Mouse (Mus musculus): ENCODE results near the gene Klf1. TPM values are rescaled to one million over a fixed set of nuclear protein-coding genes. Genes with fewer than 3 reads are reported as not detected.
A peak's percentile ranks its signal among the peaks of the same experiment; 100 is the strongest.
"Not testable (repeated sequence)": the region's sequence is repeated elsewhere in the genome, so short reads cannot be mapped to it uniquely, and the experiment has no call there.

The Klf1 gene
- total RNA-seq, 2 experiments from 2014 or later, result 0.17 to 0.22 TPM

GRCm38 (mm10) chr8:84904351-84904750 lies 2.6 kb downstream of the Klf1 start:
- no peak for DNase-seq
- intact Hi-C loops (cut with DNase I), result no loop called here

DNA sequence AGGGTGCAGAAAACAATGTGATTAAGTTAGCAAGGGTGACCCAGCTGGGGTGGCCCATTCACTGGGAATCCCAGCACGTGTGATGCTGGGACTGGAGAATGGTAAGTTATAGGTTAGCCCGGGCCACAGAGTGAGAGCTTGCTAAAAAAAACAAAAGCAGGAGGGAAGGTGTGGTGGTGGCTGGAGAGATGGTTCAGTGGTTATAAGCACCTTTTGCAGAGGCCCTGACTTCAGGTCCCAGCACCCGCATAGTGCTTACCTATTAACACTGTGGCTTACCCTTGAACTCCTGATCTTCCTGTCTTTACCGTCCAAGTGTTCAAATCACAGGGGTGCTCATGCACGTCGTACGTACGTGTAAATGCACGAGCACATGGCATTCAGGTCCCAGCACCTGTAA lies 5.3 kb downstream of the Klf1 start:
- no peak for DNase-seq
- intact Hi-C loops (cut with DNase I), result no loop called here

DNA sequence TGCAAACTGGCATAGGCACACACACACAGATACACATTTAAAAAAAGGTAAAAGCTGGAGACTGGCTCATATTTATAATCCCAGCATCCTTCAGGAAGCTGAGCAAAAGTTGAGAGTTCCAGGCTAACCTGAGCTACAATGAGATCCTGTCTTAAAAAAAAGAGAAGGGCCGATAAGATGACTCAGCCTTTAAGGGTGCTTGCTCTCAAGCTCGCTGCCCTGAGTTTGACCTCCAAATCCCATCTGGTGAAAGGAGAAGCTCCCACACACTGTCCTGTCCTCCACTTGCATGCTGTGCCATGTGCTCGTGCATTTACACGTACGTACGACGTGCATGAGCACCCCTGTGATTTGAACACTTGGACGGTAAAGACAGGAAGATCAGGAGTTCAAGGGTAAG lies 5.8 kb downstream of the Klf1 start:
- no peak for DNase-seq
- intact Hi-C loops (cut with DNase I), result no loop called here

- intact Hi-C loops (cut with DNase I); DNase-seq: not testable (repeated sequence)
These were observed 6.3 kb downstream of the Klf1 start for GRCm38 (mm10) chr8:84907979-84908378.

- intact Hi-C loops (cut with DNase I), result no loop called here
- peak; percentile 96 to 97 for DNase-seq
These were observed 6.9 kb downstream of the Klf1 start, which contains the start of gene Dnase2a for GRCm38 (mm10) chr8:84908421-84909161. Gene Dnase2a, plus strand, starts transcription at chr8:84908560.

GRCm38 (mm10) chr8:84909162-84909767 lies 7.5 kb downstream of the Klf1 start:
- no peak for DNase-seq
- intact Hi-C loops (cut with DNase I), result no loop called here

DNA sequence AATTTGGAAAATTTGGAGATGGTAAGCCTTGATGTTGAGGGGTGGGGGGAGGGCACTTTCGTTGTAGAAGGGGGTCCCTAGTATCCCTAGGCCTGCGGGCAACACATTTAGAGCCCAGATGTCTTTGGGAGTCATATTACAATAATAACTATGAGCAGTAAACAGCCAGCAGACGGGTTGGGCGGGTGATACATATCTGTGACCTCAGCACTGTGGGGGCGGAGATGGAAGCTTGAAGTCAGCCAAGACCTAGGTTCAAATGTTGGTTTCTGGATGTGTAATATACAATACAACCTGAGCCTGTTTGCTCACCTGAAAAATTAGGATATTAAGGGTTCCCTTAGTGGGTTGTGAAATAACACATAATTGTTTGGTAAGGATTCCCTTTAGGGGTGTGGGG lies 8.2 kb downstream of the Klf1 start:
- intact Hi-C loops (cut with DNase I), result no loop called here
- no peak for DNase-seq

DNA sequence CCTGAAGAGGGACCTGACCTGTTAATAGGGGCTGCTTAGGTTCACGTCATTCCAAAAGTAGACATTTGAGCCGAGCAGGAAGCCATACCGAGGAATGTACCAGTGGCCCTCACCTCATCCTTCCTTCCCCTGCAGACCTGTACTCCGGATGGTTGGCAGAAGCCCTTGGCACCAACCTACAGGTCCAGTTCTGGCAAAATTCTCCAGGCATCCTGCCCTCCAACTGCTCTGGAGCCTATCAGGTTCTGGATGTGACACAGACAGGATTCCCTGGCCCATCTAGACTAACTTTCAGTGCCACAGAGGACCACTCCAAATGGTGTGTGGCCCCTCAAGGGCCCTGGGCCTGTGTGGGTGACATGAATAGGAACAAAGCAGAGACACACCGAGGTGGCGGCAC lies 8.8 kb downstream of the Klf1 start:
- intact Hi-C loops (cut with DNase I), result no loop called here
- no peak for DNase-seq

DNA sequence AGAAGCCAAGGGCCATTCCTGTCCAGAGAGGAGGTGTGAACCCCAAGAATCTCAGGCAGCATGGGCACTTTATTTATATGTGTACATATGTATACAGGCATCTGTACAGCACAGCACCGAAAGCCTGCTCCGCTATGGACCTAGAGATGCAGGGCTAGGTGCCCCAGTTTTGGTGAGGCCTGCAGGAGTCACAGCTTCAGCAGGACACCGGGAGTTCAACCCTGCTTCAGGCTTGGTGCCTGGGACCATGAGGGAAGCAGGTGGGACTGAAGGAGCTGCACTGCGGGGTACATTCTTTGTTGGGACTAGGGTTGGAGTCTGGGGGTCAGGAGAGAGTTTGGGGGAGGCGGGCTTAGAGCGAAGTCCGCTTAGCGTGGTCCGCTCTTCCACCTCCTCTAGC lies 10.1 kb downstream of the Klf1 start:
- no peak for DNase-seq
- intact Hi-C loops (cut with DNase I), result no loop called here

DNA sequence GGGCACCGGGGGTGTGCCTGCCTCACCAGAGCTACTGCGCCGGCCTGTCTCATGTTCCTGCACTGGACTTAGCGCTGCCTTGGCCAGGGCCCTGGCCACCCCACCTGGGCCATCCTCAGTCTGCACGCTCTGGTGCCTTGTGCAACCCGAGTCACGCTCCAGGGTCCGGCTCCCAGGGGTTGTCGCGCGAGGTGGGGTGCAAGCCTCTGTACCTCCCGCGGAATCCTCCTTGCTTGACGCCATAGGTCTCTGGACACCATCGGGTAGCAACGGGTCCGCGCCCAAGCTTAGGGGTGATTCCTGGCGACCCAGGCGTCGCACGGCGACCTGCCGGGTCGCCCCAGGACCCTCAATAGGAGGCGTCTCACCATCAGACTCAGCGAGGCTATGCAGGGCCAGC lies 10.7 kb downstream of the Klf1 start:
- intact Hi-C loops (cut with DNase I), result no loop called here
- DNase-seq, result no peak

GRCm38 (mm10) chr8:84912895-84913501 lies 11.3 kb downstream of the Klf1 start:
- intact Hi-C loops (cut with DNase I), result no loop called here
- peak; percentile 61 to 64 for DNase-seq

- no peak for DNase-seq
- intact Hi-C loops (cut with DNase I), result no loop called here
These were observed 11.8 kb downstream of the Klf1 start for GRCm38 (mm10) chr8:84913502-84913900.

GRCm38 (mm10) chr8:84913960-84914359 lies 12.2 kb downstream of the Klf1 start:
- DNase-seq, result no peak
- intact Hi-C loops (cut with DNase I), result no loop called here

DNA sequence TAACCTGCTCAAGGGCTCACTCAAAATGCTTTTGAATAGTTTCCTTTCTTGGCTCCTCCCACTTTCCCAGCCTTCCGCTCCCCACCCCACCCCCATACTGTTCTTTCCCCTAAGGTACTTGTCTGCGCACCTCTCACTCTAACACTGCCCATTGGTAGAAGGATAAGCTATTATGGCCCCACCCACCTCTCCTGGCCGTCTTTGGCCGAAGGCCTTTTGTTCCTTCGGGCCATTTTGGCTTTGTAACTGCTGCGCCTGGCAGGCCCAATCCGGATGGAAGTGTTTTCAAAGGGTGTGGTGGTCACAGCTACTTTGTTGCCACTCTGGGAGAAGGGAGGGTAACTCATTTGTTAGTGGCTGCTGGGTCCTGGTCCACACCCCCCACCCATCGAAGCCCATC lies 13.5 kb downstream of the Klf1 start:
- no peak for DNase-seq
- intact Hi-C loops (cut with DNase I), result no loop called here

DNA sequence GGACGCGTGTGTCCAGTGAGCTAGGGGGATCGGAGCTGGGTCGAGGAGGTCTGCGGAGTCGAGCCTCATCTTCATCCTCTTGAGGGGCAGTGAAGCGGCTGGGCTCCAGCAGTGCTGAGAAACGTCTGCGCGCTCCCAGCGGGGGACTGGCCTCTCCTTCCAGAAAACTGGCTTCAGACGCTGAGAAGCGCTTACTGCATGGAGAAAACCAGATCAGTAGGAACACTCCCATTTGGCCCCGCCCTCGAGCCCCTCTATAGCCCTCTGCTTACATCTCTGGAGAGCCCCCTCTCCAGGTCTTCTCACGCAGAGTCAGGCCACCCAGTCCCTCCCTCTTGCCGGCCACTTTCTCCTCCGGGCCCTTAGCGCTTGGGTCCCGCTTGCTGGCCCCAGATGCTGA lies 16.1 kb downstream of the Klf1 start:
- intact Hi-C loops (cut with DNase I), result no loop called here
- DNase-seq, result no peak

GRCm38 (mm10) chr8:84918646-84919045 lies 16.9 kb downstream of the Klf1 start:
- intact Hi-C loops (cut with DNase I), result no loop called here
- no peak for DNase-seq

- DNase-seq, result peak; percentile 28 to 35
These were observed 19.9 kb downstream of the Klf1 start for GRCm38 (mm10) chr8:84921596-84921995.

GRCm38 (mm10) chr8:84925557-84925956 lies 23.8 kb downstream of the Klf1 start:
- intact Hi-C loops (cut with DNase I), result no loop called here
- no peak for DNase-seq

More at GRCm38 (mm10) chr8:84921596-84921995, 19.9 kb downstream of the Klf1 start:
- intact Hi-C loops (cut with DNase I), result no loop called here

DNA sequence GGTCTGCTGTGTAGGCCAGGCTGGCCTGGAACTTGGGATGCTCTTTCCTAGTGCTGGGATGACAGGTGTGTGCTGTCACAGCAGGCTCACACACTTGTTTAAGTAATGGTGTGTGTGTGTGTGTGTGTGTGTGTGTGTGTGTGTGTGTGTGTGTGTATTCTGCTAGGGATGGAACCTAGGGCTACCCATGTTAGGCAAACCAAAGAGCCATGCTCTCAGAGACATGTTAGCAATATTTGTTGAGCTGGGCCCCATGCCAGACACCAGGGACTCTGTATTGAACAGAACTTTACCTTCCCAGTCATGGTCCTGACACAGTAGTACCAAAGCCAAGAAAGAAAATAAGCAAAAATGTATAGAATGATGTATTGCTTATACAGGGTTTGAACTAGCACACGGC lies 25.8 kb downstream of the Klf1 start:
- intact Hi-C loops (cut with DNase I), result no loop called here
- no peak for DNase-seq

DNA sequence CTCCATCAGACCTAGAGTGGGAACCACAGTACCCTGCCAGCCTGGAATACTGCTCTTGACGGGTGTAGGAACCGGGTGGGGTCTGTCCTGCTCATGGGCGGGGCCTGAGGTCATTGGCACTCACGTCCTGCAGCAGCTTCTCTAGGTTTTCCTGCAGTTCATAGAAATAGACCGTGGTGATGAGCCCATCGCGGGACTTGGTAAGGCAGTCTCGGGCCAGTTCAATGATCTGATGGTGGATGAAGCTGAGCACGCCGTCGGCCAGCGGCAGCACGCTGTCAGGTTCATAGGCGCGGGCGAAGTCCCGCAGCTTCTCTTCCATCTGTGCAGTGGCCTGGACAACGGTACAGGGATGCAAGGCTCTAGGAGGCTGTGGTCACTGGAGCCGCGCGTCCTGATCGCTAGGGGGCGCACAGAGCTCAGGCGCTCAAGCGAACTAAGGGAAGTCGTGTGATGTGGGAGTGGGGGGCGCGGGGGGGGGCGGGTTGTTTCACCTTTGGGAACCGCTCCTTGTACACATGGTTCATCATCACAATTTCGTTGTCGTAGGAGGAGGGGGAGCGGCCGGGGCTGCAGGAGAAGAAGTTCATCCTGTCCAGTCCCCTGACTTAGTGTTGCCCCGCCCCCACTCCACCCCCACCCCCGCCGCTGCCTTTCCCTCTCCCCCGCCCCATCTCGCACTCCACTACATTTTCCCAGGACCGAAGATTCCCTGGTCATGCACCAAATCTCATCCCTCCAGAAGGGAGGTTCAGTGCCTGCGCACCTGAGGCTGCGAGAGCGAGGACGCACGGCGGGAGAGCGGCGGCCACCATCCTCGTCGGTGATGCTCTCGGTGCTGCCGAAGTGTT lies 27.0 kb downstream of the Klf1 start:
- peak; percentile 63 to 79 for DNase-seq

GRCm38 (mm10) chr8:84930582-84930981 lies 28.9 kb downstream of the Klf1 start:
- no peak for DNase-seq

More for the DNA sequence above, 27.0 kb downstream of the Klf1 start:
- intact Hi-C loops (cut with DNase I), result loop anchor here (1.0 kb wide), 1 partner anchor 70 kb away; no protein-coding TSS in a partner anchor

More at GRCm38 (mm10) chr8:84930582-84930981, 28.9 kb downstream of the Klf1 start:
- intact Hi-C loops (cut with DNase I), result no loop called here
